Mouse (Mus musculus) CD4-positive, CD25-positive, alpha-beta regulatory T cell, adult 4 months (primary cell): ENCODE data around the gene Sart3. TPM values are rescaled to one million over a fixed set of nuclear protein-coding genes. Genes with fewer than 3 reads are reported as not detected.
"Not testable (repeated sequence)": the region's sequence is repeated elsewhere in the genome, so short reads cannot be mapped to it uniquely, and the experiment has no call there.

ENCODE experiments used
- ATAC-seq: one replicate; pipeline ENCODE4 v1.8.0; 2017
- polyA plus RNA-seq, 2 experiments: library from polyadenylated mRNA; unstranded; fragments of 100-300 nt; shearing (Covaris generic); gene quantifications; one replicate each; pipeline ENCODE4 v1.2.1; 2017

The Sart3 gene
- polyA plus RNA-seq, 2 experiments from 2014 or later = 13.6 to 15.4 TPM

DNA sequence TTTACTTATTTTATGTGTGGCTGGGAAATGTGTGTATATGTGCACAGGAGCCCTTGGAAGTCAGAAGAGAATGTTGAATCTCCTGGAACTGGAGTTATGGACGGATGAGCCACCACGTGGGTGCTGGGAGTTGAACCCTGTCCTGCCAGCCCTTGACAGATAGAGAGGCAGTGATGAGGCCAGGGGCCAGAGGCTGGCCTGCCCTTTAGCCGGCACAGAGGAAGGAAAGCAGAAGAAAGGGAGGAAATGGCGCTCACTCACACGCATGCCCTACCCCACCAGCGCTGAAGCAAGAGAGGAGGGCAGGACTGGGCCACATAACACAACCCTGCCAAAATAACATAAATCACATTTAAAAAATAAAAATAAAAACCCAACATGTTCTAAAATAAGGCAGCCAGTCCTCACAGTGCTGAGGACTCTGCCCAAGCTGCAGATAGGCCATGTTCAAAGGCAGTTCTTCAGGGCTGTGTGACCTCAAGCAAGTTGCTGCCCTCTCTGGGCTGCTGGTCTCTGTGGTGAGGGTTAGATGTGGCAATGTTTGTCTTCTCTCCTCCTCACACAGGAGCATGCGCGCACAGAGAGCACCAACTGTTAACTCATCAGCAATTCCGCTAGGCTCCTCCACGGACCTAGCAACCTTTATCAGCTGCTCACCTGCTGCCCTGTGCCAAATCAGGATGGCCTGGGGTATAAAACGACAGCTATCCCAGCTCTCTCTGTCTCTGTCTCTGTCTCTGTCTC, 18.3 kb upstream of the Sart3 start:
- no peak for ATAC-seq

DNA sequence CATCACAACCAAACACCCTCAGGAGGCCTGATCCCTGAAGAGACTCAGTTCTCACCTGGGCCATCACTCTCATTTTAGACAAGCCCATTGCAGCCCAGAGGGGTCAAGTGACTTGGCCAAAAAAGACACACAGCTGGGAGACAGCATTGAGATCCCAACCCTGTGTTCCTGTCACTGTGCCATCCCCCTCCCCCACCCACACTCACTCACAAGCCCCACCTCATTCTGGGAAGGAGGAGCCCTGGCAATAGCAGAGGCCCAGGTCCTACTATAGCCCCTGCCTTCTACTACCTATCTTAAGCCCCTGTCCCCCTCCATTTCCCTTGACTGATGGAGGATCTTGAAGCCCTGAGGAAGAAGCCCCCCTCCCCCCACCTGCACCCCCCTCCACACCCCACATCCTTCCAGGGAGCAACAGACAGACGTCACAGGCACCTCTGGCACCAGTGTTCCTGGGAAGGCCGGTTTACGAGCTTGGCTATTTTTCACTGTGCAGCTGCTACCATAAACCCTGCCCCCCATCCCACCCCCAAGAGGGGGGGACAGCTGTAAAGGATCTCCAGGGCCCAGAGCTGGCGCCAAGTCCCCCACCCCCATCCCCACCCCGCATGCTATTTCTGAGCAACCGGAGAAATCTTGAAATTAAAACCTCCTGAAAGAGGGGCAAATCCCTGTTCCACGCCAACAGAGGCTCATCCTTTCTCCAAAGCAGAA, 16.9 kb upstream of the Sart3 start:
- ATAC-seq = no peak

DNA sequence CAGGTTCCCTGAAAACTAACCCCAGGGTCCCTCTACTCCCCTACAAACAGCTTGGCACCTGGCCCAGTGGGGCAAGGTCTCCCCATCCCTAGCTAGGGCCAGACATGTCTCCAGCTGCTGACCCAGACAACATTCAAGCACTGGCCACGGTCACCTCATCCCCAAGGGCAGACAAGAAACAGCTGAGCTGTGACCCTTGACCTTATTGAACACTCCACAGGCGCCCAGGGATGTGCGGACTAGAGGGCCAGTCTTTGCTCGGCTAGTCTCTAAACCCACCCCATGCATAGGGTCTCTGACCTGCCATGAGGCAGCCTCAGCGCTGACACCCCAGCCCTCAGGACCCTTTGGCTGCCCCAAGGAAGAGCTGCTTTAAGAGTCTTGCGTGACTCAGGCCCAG, 16.3 kb upstream of the Sart3 start:
- ATAC-seq = no peak

DNA sequence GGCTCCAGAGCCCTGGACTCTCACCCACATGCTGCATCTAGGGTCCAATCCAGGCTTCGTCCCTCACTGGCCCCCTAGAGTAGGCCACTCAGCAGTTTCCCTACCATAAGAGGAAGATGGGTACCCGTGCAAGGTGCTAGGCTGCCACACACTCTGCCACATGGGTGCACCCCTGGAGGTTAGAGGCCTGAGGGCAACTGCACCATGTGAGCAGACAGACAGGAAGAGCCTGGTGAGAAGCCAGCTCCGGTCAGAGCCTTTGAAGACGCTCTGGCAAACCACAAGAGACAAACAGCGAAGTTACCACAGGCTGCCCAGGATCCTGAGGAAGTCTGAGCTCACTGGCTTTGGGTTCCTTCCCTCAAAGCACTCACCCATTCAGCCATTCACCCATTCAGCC, 14.7 kb upstream of the Sart3 start:
- no peak for ATAC-seq

DNA sequence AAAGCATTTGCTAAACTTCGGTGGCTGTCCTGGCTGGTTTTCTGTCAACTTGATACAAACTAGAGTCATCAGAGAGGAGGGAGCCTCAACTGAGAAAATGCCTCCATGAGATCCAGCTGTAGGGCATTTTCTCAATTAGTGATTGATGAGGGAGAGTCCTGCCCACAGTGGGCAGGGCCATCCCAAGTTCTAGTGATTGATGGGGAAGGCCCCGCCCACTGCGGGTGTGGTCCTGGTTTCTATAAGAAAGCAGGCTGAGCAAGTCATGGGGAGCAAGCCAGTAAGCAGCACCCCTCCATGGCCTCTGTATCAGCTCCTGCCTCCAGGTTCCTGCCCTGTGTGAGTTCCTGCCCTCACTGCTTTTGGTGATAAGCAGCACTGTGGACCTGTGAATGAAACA, 11.8 kb upstream of the Sart3 start:
- ATAC-seq = not testable (repeated sequence)

DNA sequence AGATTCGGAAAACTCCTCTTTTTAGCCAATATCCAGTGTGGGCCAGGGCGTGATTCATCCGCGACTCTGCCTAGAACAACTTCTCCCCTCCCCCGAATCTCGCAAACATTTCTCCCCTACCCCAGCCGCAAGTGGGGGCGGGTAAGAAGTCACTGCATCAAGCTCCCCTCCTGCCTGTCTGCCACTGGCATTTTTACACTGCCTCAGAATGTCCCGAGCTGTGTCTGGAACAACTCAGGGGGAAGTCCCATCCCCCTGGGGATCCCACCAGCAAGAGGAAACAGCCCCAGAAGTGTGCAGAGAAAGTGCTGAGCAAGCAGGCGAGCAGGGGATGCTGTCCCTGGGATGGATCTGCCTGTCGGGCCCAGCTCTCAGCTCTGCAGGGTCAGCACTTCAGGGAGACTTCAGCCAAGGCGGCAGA, 11.3 kb upstream of the Sart3 start:
- no peak for ATAC-seq

DNA sequence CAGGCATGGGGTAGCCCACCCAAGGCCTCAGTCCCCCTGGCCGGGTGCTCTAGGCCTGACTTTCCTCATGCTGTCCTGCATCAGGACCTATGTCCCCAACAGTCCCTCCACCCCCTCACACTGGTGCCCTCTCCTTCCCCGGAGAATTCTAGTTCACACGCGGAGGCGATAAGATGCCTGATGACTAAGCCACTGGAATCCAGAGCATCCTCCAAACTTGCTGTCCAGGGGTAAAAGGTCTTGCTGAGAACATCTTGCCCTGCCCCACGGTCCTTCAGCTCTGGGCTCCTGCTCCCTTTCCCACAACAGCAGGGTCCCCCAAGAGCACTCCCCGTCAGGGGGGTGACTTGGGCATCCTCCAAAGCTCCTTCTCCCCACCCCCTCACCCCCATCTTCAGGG, 10.3 kb upstream of the Sart3 start:
- ATAC-seq = no peak

DNA sequence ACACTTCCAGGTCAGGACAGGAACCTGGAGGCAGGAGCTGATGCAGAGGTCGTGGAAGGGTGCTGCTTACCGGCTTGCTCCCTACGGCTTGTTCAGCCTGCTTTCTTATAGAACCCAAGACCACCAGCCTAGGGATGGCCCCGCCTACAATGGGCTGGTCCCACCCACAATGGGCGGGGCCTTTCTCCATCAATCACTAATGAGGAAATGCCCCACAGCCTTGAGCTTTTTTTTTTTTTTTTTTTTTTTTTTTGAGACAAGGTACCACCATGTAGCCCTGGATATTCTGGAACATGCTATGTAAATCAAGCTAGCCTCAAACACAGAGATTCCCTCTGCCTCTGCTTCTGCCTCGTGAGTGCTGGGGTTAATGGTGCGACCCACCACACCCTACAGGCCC, 9.6 kb upstream of the Sart3 start:
- no peak for ATAC-seq

DNA sequence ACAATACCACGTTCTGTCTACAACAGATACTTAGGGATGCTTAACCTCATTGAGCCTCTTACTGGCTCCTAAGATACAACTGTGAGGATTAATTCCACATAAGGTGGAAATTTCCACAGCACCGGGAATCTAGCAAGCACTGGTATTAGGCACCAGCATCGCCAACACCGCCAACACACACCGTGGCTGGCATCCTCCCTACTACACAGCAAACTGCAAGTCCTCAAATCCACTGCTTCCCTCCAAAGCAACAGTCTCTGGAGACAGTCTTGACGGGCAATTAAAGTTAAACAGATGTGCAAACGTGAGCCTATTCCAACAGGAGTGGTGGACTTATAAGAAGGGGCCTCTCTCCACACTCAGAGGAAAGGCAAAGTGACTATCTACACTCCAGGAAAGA, 8.9 kb upstream of the Sart3 start:
- no peak for ATAC-seq

DNA sequence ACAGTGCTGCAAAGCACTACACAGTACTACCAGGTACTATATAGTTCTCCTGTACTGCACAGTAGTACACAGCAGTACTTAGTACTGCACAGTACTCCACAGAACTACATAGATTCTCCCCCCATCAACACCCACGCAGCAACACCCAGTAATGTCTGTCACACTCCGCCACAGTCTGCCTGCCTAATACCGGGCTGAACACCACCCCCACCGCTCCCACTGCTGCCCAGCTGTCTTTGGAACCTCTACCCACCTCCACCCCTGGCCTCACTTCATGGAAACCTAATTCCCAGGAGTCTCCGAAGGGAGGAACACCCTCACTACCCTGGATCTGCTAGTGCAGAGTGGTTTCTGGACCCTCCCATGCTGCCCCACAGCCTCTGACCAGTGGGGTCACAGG, 8.5 kb upstream of the Sart3 start:
- no peak for ATAC-seq

DNA sequence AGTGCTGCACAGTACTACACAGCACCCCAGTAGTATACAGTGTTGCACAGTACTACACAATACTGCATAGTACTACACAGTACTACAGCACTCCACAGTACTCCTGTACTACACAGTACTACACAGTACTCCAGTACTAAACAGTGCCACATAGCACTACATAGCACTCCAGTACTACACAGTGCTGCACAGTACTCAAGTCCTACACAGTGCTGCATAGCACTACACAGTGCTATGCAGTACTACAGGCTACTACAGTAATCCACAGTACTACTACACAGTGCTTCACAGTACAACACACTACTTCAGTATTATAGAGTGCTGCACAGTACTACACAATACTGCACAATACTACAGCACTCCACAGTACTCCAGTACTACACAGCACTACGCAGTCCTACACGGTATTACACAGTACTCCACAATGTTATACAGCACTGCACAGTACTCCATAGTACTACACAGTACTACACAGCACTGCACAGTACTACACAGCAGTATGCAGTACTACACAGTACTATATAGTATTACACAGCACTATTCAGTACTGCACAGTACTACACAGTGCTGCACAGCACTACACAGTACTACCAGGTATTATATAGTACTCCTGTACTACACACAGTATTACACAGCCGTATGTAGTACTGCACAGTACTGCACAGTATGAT, 7.9 kb upstream of the Sart3 start:
- ATAC-seq = no peak

DNA sequence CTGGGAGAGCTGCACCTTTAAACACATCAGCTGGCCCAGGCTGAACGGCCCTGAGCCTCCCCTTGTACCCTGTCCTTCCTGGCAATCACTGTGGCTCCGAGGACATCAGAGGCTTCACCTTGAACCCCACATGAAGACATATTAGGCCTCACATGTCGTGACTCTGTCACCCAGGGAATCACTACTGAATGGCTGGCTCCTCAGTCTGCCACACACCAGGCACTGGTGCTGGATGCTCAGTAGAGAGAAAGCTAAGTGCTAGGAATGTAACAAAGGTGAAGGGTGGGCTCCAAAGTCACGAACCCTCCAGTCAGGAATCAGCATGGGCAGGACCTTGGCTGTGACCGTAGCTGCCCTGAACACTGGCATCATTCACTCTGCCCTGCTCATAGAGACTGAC, 7.3 kb upstream of the Sart3 start:
- ATAC-seq = no peak

DNA sequence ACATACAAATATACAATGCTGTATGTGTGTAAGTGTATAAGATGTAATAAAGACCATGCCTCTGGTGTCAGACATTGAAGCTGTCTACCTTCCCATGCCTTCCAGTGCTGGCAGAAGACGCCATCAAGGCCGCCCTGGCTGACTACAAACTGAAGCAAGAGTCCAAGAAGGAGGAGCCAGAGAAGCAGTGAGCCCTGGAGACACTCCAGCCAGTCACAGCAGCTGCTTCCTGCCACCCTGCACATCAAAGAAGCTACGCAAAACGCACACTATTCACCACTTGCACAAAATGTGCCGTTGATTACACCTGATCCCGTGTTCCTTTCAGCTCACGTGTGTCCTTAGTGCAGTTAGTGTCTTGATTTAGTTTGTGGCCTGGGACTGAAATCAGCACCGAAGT, 5.4 kb upstream of the Sart3 start:
- ATAC-seq = not testable (repeated sequence)

DNA sequence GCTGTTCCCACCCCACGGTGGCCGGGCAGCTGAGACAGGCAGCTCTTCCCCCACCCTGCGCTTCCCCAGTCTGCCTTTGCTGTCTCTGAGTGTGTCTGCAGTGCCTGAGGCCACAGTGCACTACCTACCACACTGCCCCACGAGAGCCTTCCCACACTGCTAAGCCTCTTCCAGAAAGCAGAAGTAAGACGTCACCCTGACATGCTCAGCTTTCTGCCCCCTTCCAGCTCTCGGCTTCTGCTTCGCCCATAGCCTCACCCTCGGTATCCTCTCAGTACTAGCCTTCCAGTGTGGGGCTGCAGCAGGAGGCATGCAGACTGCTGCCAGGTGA, 4.6 kb upstream of the Sart3 start:
- no peak for ATAC-seq

DNA sequence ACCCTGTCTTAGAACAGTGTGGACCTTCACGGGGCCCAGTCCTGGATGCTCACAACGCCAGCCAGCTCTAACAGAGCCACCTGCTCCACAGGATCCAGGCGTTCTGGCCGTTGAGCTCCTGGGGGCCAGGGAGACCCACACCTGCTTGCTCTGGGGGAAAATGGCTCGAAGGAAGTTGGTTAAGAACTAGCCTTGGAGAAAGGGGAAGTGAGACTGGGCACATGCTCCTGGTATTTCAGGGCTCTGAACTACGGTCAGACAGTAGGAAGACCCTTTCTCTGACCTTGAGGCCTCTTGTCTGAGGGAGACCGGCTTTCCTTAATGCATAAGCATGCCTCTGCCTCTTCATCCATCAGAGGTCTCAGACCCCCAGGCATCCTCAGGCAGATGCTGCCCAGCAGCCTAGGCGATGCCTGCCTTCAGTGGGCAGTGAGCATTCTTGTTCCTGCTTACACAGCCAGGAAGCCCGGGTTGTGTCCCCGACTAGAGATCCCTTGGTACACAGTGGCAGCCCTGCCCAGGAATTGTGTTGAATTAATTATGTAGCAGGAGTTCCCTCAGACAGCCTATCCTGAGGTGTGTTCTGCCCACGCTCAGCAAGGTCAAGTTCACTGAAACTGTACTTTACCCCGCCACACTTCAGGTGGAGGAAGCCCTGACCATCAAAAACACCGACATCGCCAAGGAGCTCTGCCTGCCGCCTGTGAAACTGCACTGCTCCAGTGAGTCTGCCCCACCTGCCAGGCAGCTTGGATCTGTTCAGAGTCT, 4.0 kb upstream of the Sart3 start:
- ATAC-seq = no peak

DNA sequence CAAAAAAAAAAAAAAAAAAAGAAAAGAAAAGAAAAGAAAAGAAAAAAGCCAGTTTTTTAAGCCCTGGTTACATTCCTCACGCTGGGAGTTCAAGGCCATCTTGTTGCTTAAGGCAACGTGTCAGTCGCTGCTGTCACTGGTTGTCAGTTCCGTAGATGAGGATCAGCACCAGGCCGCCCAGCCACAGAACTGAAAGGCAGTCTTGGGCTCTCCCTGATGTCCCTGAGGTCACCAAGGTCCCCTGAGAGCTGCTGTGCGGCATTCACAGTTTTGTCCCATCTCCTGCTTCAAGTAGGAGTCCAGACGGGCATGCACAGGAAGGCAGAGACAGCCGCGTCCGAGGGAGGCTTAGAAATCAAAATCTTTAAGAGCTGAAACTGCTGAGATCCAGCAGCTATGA, 3.3 kb upstream of the Sart3 start:
- no peak for ATAC-seq

DNA sequence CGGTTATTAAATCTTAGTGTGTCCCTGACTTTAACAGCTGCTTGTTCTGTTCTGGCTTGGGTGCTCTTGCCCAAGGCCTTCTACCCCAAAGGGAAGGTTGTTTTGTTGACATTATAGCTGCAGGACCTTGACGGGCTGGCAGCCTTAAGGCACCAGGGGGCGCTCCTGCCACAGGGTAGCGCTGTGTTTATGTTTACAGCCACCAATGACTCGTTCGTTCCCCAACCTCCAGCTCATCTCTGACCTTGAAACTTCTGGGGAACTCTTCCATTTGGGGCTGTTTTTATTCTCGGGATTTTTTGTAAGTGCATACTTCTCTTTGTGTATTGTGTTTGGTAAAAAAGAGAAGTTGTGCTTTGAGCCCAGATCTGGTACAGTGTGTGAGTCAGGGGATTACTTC, 1.4 kb upstream of the Sart3 start:
- peak; percentile 40 for ATAC-seq

DNA sequence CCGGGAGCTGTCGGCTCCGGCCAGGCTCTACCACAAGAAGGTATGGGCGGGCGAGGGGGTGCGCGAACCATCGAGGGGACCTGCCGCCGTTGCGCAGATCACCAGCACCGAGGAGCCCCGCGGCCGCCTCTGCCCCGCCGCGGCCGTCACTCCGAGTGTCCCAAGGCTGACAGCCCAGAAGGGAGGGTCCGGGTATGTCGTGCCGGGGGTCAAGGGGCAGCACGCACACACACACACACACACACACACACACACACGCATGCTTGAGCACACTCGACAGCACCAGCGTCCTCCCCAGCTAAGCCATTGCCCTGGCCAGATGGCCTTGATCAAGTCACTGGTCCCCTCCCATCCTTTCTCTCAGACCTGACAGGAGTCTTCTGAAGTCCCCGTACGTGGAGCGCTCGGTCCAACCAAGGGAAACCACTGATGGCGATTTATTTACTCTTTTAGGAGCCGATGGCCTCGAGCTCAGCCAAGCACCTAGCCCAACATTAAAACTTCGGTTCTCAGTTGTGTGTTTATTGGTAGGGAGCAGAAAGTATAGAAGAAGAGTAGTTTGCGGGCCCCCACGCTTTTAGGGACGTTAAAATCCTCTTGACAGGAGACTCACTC, 702 bp upstream of the Sart3 start:
- ATAC-seq = no peak

DNA sequence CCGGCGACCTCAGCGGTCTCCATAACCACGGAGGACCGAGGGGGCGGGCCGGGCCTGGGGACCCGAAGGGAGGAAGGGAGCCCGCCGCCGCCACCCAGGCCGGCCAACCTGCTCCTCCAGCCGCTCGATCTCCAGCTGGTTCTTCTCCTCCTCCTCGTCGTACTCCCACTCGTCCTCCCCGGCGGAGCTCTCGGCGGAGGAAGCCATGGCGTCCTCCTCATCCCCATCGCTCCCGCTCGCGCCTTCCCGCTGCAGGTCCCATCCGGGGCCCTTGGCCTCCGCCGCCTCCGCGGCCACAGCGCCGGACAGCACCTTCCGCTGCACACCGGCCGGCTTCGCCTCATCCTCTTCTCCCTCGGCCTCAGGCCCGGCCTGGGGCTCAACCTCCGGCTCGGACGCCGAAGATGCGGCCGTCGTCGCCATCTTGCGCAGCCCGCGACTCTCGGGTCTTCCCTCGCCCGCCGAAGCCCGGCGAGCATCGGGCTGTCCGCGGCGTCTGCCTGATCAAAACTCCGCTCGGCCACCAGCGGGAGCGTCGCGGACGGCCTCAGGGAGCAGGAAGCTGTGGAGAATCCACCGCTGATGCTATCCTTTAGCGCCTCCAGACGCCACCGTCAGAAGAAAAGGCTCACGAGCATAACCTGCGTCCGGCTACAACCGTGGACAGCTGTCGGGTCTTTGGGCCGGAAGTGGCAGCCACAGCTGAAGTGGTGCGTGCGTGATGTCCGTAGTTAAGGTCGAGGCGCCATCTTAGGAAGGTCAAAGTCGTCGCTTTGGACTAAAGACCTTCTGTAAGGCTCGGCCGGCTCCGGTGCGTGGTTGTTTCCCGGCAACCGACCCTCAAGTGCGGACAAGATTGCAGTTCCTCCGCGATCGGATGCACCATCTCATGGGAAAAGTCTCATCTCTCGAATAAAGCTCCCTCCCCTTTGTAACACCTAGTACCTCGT, 822 bp downstream of the Sart3 start:
- peak; percentile 72 for ATAC-seq

DNA sequence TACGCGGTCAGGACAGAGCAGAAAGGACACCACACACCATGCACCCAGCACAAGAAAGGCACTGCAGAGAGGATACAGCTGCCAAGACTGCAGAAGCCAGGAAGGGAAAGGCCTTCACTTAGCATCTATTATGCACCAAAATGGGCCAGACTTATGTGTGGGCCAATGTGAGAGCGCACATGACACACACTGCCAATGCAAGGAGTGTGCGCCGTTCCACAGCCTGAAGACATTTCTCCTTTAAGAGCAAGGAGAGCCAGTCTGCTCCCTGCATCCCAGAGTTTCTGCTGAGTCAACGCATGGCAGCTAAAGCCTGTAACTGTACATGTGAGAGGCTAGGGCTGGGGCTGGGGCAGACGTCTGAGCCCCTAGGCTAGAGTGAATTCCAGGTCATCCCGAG, 3.5 kb downstream of the Sart3 start:
- no peak for ATAC-seq

DNA sequence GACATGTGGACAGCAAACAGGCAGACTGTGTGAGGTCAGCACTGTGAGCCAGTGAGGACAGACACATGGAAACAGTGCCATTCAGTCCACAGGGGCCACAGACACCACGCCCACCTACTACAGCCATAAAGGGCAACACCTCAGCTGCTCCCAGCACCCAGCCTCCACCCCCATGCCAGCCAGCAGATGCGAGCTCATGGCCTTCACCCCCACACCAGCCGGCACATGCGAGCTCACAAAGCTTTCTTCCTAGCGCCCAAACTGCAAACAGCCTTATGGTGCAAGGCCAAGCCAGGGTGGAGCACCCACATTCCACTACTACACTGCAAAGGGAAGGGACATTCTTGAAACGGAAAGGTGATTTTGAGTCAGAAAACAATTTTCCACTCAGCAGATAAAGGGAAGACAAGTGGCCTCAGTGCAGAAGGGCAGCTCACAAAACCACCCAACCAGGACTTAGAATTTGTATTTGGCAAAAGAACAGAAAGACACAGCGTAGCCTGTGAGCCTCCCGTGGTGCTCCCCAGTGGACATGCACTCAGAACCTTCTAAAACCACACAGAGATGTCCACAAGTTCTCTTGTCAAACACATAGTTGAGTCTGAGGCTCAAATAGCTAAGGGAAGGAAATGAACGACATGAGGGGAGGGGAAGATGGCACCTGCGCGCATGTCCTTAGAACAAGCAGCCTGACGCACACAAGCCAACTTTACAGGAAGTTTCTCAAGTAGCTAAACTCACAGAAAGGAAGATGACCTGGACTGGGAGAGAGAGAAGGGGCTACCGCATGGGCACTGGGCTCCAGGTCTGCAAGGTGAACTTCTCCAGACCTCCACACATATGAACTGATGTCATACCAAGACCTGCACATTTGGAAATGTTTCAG, 6.4 kb downstream of the Sart3 start:
- no peak for ATAC-seq
